Mouse (Mus musculus): ENCODE results near the gene Abcb10. TPM values are rescaled to one million over a fixed set of nuclear protein-coding genes. Genes with fewer than 3 reads are reported as not detected.

Gene Abcb10
- 15.8 and 17.4 TPM in 2 replicates for polyA plus RNA-seq (2012; rRNA removed; ENCODE audit: low replicate concordance)

DNA sequence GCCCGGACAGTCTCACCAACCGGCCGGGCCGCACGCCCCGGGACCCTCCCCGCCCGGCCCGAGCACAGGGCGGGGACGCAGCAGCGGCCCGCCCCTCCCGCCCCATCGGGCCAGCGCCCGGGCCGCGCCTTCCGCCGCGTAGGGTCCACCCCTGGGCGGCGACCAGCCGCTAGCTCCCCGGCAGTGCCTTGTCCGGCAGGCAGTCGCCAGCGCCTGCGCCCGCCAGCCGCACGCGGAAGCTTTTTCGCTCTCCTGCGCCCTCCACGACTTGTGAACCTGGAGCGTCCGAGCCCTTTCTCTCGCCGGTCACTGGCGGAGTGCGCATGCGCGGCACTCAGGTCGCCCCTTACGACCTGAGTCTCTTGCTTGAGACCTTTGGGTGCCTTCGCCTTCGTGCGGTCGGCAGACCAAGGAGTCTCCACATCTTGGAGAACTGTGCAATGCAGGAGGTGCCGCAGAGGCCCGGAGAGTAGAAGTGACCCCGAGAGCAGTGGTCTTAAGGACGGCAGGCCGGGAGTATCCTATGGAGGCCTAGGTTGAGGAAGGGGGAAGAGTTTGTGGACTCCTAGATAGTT, at the start of gene Abcb10:
TSS of gene Abcb10 (minus strand) at position 297 of the 575 bp plus-strand sequence.

GRCm38 (mm10) chr8:124021237-124022227, 38.6 kb upstream of the Abcb10 start, which contains the start of the genes Taf5l and Urb2:
Gene Taf5l (minus strand): TSS chr8:124021397.
Gene Urb2 (plus strand): TSS chr8:124021508.

DNA sequence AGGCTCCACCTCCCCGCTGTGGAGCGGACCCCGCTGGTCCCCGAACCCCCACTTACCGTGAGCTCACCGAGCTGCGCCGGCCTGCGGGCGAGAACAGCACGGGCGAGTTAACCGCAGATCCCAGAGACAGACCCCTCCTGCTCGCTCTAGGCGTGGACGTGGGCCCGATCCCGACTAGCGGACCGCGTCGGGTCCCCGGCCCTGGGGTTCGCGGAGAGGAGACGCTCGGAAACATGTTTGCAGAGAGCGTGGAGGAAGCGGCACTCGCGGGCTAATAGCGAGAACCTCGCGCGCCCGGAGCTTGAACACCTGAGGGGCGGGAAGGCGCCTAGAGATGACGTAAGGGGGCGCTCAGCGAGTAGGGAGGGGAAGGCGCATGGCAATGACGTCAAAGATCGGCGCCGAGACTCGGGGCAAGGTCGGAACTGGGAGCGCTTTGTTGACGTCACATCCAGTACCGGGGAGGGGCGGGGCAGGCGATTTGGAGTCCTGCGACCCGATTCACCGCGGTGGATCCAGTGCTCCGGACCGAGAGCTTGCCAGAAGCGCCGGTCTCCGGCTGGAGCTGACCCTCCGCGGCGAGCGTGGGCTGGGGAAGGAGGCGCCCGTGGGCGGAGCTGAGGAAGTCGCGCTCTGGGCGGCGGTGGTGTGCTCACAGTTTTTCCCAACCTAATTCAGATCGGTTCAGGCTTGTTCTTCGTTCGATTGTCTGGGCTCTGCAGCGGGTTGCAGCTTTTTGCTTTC, 33.8 kb downstream of the Abcb10 start, which contains the start of gene Nup133:
TSS of gene Nup133 (minus strand) at position 324 of the 744 bp plus-strand sequence.

Other genes starting within 250 kb of the Abcb10 start
- gene Rab4a, start 177.1 kb downstream of the Abcb10 start, polyA plus RNA-seq (2012; rRNA removed; ENCODE audit: low replicate concordance) = 38.9 and 61.8 TPM in 2 replicates
- gene Ccsap, start 122.9 kb downstream of the Abcb10 start, polyA plus RNA-seq (2012; rRNA removed; ENCODE audit: low replicate concordance) = 0.50 and 1.4 TPM in 2 replicates
- gene Acta1, start 88.4 kb downstream of the Abcb10 start, polyA plus RNA-seq (2012; rRNA removed; ENCODE audit: low replicate concordance) = 10.4 and 15.5 TPM in 2 replicates
- 2.5 and 3.3 TPM in 2 replicates for gene Nup133, start 33.9 kb downstream of the Abcb10 start, polyA plus RNA-seq (2012; rRNA removed; ENCODE audit: low replicate concordance)
- gene Taf5l, start 38.3 kb upstream of the Abcb10 start, polyA plus RNA-seq (2012; rRNA removed; ENCODE audit: low replicate concordance) = 20.0 and 24.1 TPM in 2 replicates
- 1.3 and 2.0 TPM in 2 replicates for gene Urb2, start 38.4 kb upstream of the Abcb10 start, polyA plus RNA-seq (2012; rRNA removed; ENCODE audit: low replicate concordance)
- gene Galnt2, start 248.3 kb upstream of the Abcb10 start, polyA plus RNA-seq (2012; rRNA removed; ENCODE audit: low replicate concordance) = 1.7 and 7.1 TPM in 2 replicates

Data from duodenum, adult 2 months (tissue).